Mouse (Mus musculus) hindbrain, embryonic 14.5 days (tissue): ENCODE data around the gene Zfp790. TPM values are rescaled to one million over a fixed set of nuclear protein-coding genes. Genes with fewer than 3 reads are reported as not detected.
"Not testable (repeated sequence)": the region's sequence is repeated elsewhere in the genome, so short reads cannot be mapped to it uniquely, and the experiment has no call there.

ENCODE experiments used
- ATAC-seq: fragments of 200-750 bp; cut with Nextera tagmentation; 2 replicates; pipeline ENCODE4 v1.8.0; 2017; ENCODE audit warnings: moderate number of reproducible peaks, mild to moderate bottlenecking, moderate TSS enrichment, moderate library complexity; ENCODE audit not compliant: low FRiP score
- DNase-seq: peaks from one replicate; pipeline ENCODE4 v3.0.0-alpha.2; 2015; ENCODE audit warnings: low spot score
- H3K27ac ChIP-seq: fragments of 300-500 bp; sonication (generic); 2 replicates; pipeline ENCODE4 v1.5.1; 2014; ENCODE audit warnings: mild to moderate bottlenecking, moderate library complexity
- H3K27me3 ChIP-seq: fragments of 300-500 bp; sonication (generic); 2 replicates; pipeline ENCODE4 v1.6.1; 2014; ENCODE audit warnings: mild to moderate bottlenecking, low read length, mixed read lengths; ENCODE audit not compliant: control insufficient read depth, insufficient read depth
- H3K36me3 ChIP-seq: fragments of 300-500 bp; sonication (generic); replicated peaks from 2 replicates; pipeline ENCODE4 v1.6.1; 2014; ENCODE audit not compliant: control insufficient read depth, insufficient read depth
- H3K4me1 ChIP-seq: fragments of 300-500 bp; sonication (generic); replicated peaks from 2 replicates; pipeline ENCODE4 v1.6.1; 2014; ENCODE audit warnings: antibody characterized with exemption, low read length, mixed read lengths; ENCODE audit not compliant: control insufficient read depth, insufficient read depth
- H3K4me2 ChIP-seq: fragments of 300-500 bp; sonication (generic); replicated peaks from 2 replicates; pipeline ENCODE4 v1.6.1; 2014; ENCODE audit warnings: mild to moderate bottlenecking, moderate library complexity
- H3K4me3 ChIP-seq: fragments of 300-500 bp; sonication (generic); replicated peaks from 2 replicates; pipeline ENCODE4 v1.5.1; 2014; ENCODE audit warnings: mild to moderate bottlenecking, low read length
- H3K9ac ChIP-seq: fragments of 300-500 bp; sonication (generic); 2 replicates; pipeline ENCODE4 v1.6.1; 2014
- H3K9me3 ChIP-seq: fragments of 300-500 bp; sonication (generic); 2 replicates; pipeline ENCODE4 v1.6.1; 2016; ENCODE audit warnings: low read length; ENCODE audit not compliant: control insufficient read depth
- WGBS: fragments of 180-500 bp; shearing (Covaris S2); extraction: QIAGEN DNeasy Blood & Tissue Kit; methylation state at CpG from one replicate; pipeline ENCODE4 v1.1.7; 2014; 5-methylcytosine and 5-hydroxymethylcytosine counted together
- microRNA counts: library from miRNA; unstranded; fragments of <30 nt; microRNA quantifications from one replicate; lab custom pipeline; 2016
- microRNA-seq: library from miRNA; unstranded; fragments of <30 nt; microRNA quantifications from one replicate; pipeline ENCODE4, GENCODE M21; 2016
- polyA plus RNA-seq: library from polyadenylated mRNA; unstranded; fragments of >200 nt; fragmentation: Nextera tagmentation; extraction: Ambion mirVana; gene quantifications from 2 replicates; pipeline ENCODE4 v1.2.1, GENCODE M21; 2014

The Zfp790 gene
- polyA plus RNA-seq, 1 experiment from 2014 or later = 29.4 TPM

DNA sequence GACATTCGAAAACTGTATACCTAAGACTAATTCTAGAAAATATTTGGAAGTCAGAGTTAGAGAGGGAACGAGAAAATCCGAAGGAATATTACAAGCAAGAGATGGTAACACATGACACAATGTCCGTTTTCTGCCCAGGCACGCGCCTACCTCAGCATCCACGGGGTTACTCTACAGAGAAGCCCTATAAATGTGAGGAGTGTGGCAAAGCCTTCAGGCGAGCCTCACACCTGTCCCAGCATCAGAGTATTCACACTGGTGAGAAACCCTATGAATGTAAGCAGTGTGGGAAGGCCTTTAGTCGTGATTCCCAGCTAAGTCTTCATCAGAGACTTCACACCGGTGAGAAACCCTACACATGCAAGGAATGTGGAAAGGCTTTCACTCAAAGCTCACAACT lies 58.3 kb downstream of the Zfp790 start:
- no peak overlapping the region for H3K27ac ChIP-seq
- peaks cover 63% of the 10 kb centered on the region for H3K9me3 ChIP-seq
- H3K27me3 ChIP-seq = no peaks in the 10 kb centered on the region
- H3K4me2 ChIP-seq = no peak overlapping the region
- H3K36me3 ChIP-seq = peaks cover 62% of the 10 kb centered on the region
- DNase-seq = no peak
- H3K9ac ChIP-seq = no peak overlapping the region
- WGBS = 97% methylated on average over 10 of the region's 10 CpGs
- no peaks in the 10 kb centered on the region for H3K4me1 ChIP-seq
- H3K4me3 ChIP-seq = no peak overlapping the region
- no peak for ATAC-seq

DNA sequence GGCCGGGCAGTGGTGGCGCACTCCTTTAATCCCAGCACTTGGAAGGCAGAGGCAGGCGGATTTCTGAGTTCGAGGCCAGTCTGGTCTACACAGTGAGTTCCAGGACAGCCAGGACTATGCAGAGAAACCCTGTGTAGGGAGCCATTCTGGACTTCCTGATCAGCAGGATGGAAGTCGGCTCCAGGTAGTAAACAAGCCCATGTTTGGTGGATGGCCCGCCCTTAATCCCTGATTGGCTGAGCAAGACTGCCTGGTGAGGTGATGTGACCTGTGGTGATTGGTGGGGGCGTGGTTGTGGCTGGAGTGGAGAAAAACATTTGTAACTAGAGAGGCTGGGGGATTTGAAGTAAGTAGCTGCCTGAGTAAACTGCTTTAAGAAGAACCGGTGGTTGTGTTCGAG lies 61.6 kb downstream of the Zfp790 start:
- DNase-seq, ATAC-seq, H3K9ac ChIP-seq, H3K4me2 ChIP-seq, H3K27ac ChIP-seq, H3K27me3 ChIP-seq, H3K4me1 ChIP-seq, H3K4me3 ChIP-seq: not testable (repeated sequence)
- WGBS = 91% methylated on average over 9 of the region's 9 CpGs
- H3K36me3 ChIP-seq = peaks cover 52% of the 10 kb centered on the region
- H3K9me3 ChIP-seq = peaks cover 44% of the 10 kb centered on the region

DNA sequence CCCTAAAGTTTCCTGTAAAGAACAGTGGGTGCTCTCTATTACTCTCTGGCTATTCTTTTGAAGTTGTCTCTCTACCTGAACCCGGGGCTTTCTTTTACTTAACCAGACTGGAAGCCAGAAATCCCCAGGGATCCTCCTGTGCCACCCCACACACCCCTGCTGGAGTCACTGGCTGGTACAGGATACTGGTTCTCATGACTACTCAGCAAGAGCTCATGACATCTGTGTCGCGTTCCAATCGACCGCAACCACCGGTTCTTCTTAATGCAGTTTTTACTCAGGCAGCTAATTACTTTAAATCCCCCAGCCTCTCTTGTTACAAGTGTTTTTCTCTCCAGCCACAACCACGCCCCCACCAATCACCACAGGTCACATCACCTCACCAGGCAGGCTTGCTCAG lies 64.1 kb downstream of the Zfp790 start:
- no peak overlapping the region for H3K4me2 ChIP-seq
- 78% methylated on average over 7 of the region's 7 CpGs for WGBS

More for the DNA sequence above, 64.1 kb downstream of the Zfp790 start:
- Histone ChIP-seq H3K4me3 (no peak overlapping the region), H3K4me1 (no peaks in the 10 kb centered on the region), H3K9ac (no peak overlapping the region), H3K36me3 (peaks cover 34% of the 10 kb centered on the region), H3K9me3 (peaks cover 25% of the 10 kb centered on the region), H3K27ac (no peak overlapping the region), H3K27me3 (no peaks in the 10 kb centered on the region)
- no peak for DNase-seq
- no peak for ATAC-seq

MicroRNAs within 50 kb of the gene (microRNA counts, 519-probe panel; counts per million panel counts)
- microRNA mmu-miR-1964 (lab: Ali Mortazavi, UCI) = not detected

Small RNA genes lying within 50 kb of the gene (microRNA-seq; reads per million reads assigned to microRNA genes)
- 1.8 reads per million, percentile 5 among the genes with 10 or more reads in this experiment for gene Mir1964

Other genes with a start within 250 kb of the Zfp790 start
- gene Catsperg2, start 89.1 kb upstream of the Zfp790 start, polyA plus RNA-seq = 0.17 and 0.26 TPM in 2 replicates
- gene Zfp84, start 47.6 kb upstream of the Zfp790 start, polyA plus RNA-seq = 17.0 and 19.5 TPM in 2 replicates
- 13.1 and 13.4 TPM in 2 replicates for gene Zfp30, start 32.1 kb upstream of the Zfp790 start, polyA plus RNA-seq
- 12.6 and 16.1 TPM in 2 replicates for gene Zfp940, start 37.6 kb downstream of the Zfp790 start, polyA plus RNA-seq
- gene Zfp420, start 43.9 kb downstream of the Zfp790 start, polyA plus RNA-seq = 21.7 and 23.6 TPM in 2 replicates
- 17.5 and 18.7 TPM in 2 replicates for gene Zfp27, start 90.5 kb downstream of the Zfp790 start, polyA plus RNA-seq
- gene Zfp383, start 92.1 kb downstream of the Zfp790 start, polyA plus RNA-seq = 7.8 and 8.4 TPM in 2 replicates
- gene Zfp74, start 138.0 kb downstream of the Zfp790 start, polyA plus RNA-seq = 17.7 and 23.0 TPM in 2 replicates
- gene Zfp568, start 167.8 kb downstream of the Zfp790 start, polyA plus RNA-seq = 4.3 and 4.5 TPM in 2 replicates
- 10.9 and 13.6 TPM in 2 replicates for gene Zfp14, start 235.3 kb downstream of the Zfp790 start, polyA plus RNA-seq